Mouse (Mus musculus): ENCODE data around the gene Gm29094. TPM values are rescaled to one million over a fixed set of nuclear protein-coding genes. Genes with fewer than 3 reads are reported as not detected.
"Not testable (repeated sequence)": the region's sequence is repeated elsewhere in the genome, so short reads cannot be mapped to it uniquely, and the experiment has no call there.

Gene Gm29094
- polyA plus RNA-seq, 1 experiment from 2014 or later = 0.73 TPM

GRCm38 (mm10) chr9:89212428-89212827, 13.2 kb downstream of the Gm29094 start:
- not testable (repeated sequence) for H3K36me3 ChIP-seq; H3K4me3 ChIP-seq (replicated peaks); H3K27me3 ChIP-seq (replicated peaks); H3K4me2 ChIP-seq; ATAC-seq (ENCODE audit: insufficient read depth, low FRiP score, low read depth); H3K4me1 ChIP-seq; H3K27ac ChIP-seq; H3K9me3 ChIP-seq; H3K9ac ChIP-seq
- 43% methylated on average over 1 of the region's 1 CpGs for WGBS

- H3K27ac ChIP-seq; H3K4me3 ChIP-seq (replicated peaks); H3K27me3 ChIP-seq (replicated peaks); H3K36me3 ChIP-seq; ATAC-seq (ENCODE audit: insufficient read depth, low FRiP score, low read depth); H3K4me1 ChIP-seq; H3K9me3 ChIP-seq; H3K9ac ChIP-seq; H3K4me2 ChIP-seq: not testable (repeated sequence)
- 90% methylated on average over 4 of the region's 4 CpGs for WGBS
These were observed 19.0 kb downstream of the Gm29094 start for GRCm38 (mm10) chr9:89218174-89218573.

- not testable (repeated sequence) for H3K4me2 ChIP-seq; H3K4me1 ChIP-seq; H3K4me3 ChIP-seq (replicated peaks); H3K27me3 ChIP-seq (replicated peaks); H3K27ac ChIP-seq; H3K9ac ChIP-seq; H3K9me3 ChIP-seq; H3K36me3 ChIP-seq; ATAC-seq (ENCODE audit: insufficient read depth, low FRiP score, low read depth)
- 94% methylated on average over 4 of the region's 4 CpGs for WGBS
These were observed 20.5 kb downstream of the Gm29094 start for GRCm38 (mm10) chr9:89219668-89220067.

- H3K4me3 ChIP-seq (replicated peaks); H3K4me1 ChIP-seq; H3K4me2 ChIP-seq; H3K27me3 ChIP-seq (replicated peaks); ATAC-seq (ENCODE audit: insufficient read depth, low FRiP score, low read depth); H3K27ac ChIP-seq; H3K36me3 ChIP-seq; H3K9me3 ChIP-seq; H3K9ac ChIP-seq: not testable (repeated sequence)
- WGBS = 65% methylated on average over 6 of the region's 6 CpGs
These were observed 21.6 kb downstream of the Gm29094 start for GRCm38 (mm10) chr9:89220704-89221287.

- no peak overlapping the region for H3K9ac ChIP-seq
- H3K36me3 ChIP-seq = no peaks in the 10 kb centered on the region
- H3K27me3 ChIP-seq (replicated peaks) = no peaks in the 10 kb centered on the region
- H3K4me1 ChIP-seq = no peaks in the 10 kb centered on the region
- WGBS = 44% methylated on average over 4 of the region's 4 CpGs
- H3K27ac ChIP-seq = no peak overlapping the region
- no peaks in the 10 kb centered on the region for H3K9me3 ChIP-seq
- H3K4me2 ChIP-seq = no peak overlapping the region
- no peak overlapping the region for H3K4me3 ChIP-seq (replicated peaks)
- ATAC-seq (ENCODE audit: insufficient read depth, low FRiP score, low read depth) = no peak
These were observed 26.9 kb downstream of the Gm29094 start for GRCm38 (mm10) chr9:89226071-89226470.

GRCm38 (mm10) chr9:89228122-89228521, 28.9 kb downstream of the Gm29094 start:
- Histone ChIP-seq H3K27ac (no peak overlapping the region), H3K27me3 (replicated peaks) (no peaks in the 10 kb centered on the region), H3K9me3 (no peaks in the 10 kb centered on the region), H3K4me3 (replicated peaks) (no peak overlapping the region), H3K36me3 (no peaks in the 10 kb centered on the region), H3K9ac (no peak overlapping the region), H3K4me1 (no peaks in the 10 kb centered on the region), H3K4me2 (no peak overlapping the region)
- no peak for ATAC-seq (ENCODE audit: insufficient read depth, low FRiP score, low read depth)
- 88% methylated on average over 7 of the region's 7 CpGs for WGBS

- WGBS = 69% methylated on average over 2 of the region's 2 CpGs
- H3K4me3 ChIP-seq (replicated peaks); H3K4me2 ChIP-seq; ATAC-seq (ENCODE audit: insufficient read depth, low FRiP score, low read depth); H3K27ac ChIP-seq; H3K9ac ChIP-seq; H3K36me3 ChIP-seq; H3K9me3 ChIP-seq; H3K27me3 ChIP-seq (replicated peaks); H3K4me1 ChIP-seq: not testable (repeated sequence)
These were observed 31.8 kb downstream of the Gm29094 start for GRCm38 (mm10) chr9:89230897-89231497.

GRCm38 (mm10) chr9:89237131-89237530, 38.0 kb downstream of the Gm29094 start:
- H3K9ac ChIP-seq; H3K27ac ChIP-seq; ATAC-seq (ENCODE audit: insufficient read depth, low FRiP score, low read depth); H3K4me2 ChIP-seq; H3K27me3 ChIP-seq (replicated peaks); H3K36me3 ChIP-seq; H3K9me3 ChIP-seq; H3K4me1 ChIP-seq; H3K4me3 ChIP-seq (replicated peaks): not testable (repeated sequence)
- 68% methylated on average over 4 of the region's 4 CpGs for WGBS

GRCm38 (mm10) chr9:89238976-89239505, 39.9 kb downstream of the Gm29094 start:
- not testable (repeated sequence) for H3K4me1 ChIP-seq; H3K36me3 ChIP-seq; ATAC-seq (ENCODE audit: insufficient read depth, low FRiP score, low read depth); H3K27me3 ChIP-seq (replicated peaks); H3K4me3 ChIP-seq (replicated peaks); H3K9ac ChIP-seq; H3K9me3 ChIP-seq; H3K4me2 ChIP-seq; H3K27ac ChIP-seq
- WGBS = 63% methylated on average over 4 of the region's 5 CpGs

- not testable (repeated sequence) for ATAC-seq (ENCODE audit: insufficient read depth, low FRiP score, low read depth); H3K27ac ChIP-seq; H3K36me3 ChIP-seq; H3K4me2 ChIP-seq; H3K4me1 ChIP-seq; H3K9me3 ChIP-seq; H3K9ac ChIP-seq; H3K27me3 ChIP-seq (replicated peaks); H3K4me3 ChIP-seq (replicated peaks)
- 88% methylated on average over 3 of the region's 3 CpGs for WGBS
These were observed 41.4 kb downstream of the Gm29094 start for GRCm38 (mm10) chr9:89240516-89241019.

GRCm38 (mm10) chr9:89253400-89253799, 54.2 kb downstream of the Gm29094 start:
- Histone ChIP-seq H3K4me2 (no peak overlapping the region), H3K9ac (no peak overlapping the region), H3K4me3 (replicated peaks) (no peak overlapping the region), H3K36me3 (no peaks in the 10 kb centered on the region), H3K27me3 (replicated peaks) (no peaks in the 10 kb centered on the region), H3K4me1 (no peaks in the 10 kb centered on the region), H3K9me3 (no peaks in the 10 kb centered on the region), H3K27ac (no peak overlapping the region)
- WGBS = 69% methylated on average over 2 of the region's 2 CpGs
- ATAC-seq (ENCODE audit: insufficient read depth, low FRiP score, low read depth) = no peak

- Histone ChIP-seq H3K4me2 (no peak overlapping the region), H3K9ac (no peak overlapping the region), H3K36me3 (no peaks in the 10 kb centered on the region), H3K4me3 (replicated peaks) (no peak overlapping the region), H3K27me3 (replicated peaks) (no peaks in the 10 kb centered on the region), H3K4me1 (no peaks in the 10 kb centered on the region), H3K9me3 (no peaks in the 10 kb centered on the region), H3K27ac (no peak overlapping the region)
- no peak for ATAC-seq (ENCODE audit: insufficient read depth, low FRiP score, low read depth)
- WGBS = 82% methylated on average over 12 of the region's 12 CpGs
These were observed 57.6 kb downstream of the Gm29094 start for GRCm38 (mm10) chr9:89256556-89257335.
